ENCODE assay signal across 22 mouse cellular contexts in the genomic region with DNA sequence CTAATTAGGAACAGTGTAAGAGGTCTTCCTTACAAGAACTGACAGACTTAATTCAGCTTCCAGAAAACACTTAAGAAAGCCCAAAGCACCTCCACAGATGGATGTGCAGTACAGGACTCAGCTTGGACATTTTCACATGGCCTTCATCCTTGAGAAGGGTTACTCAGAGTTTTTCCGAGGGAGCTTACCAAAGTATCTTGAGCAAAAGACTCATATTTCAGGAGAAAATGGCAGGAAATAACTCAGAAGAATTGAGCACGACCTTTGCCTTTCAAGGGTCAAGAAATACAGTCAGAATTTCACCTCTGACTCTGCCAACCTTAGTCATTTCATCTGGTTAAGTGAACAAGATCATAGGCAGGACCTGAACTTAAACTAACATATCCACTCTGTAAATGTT.
DNase-seq lines count a peak whose midpoint lies in the region; ATAC-seq and TF ChIP-seq lines count a peak whose summit lies in the region.
"Had no signal": no experiment of that assay in that cellular context is flagged by ENCODE, and none has a peak within 500 bp of the region (broad histone marks: within the 10 kb centered on the region; RNA-seq: fewer than 3 reads in every experiment).

No protein-coding gene starts in this region.

- H3K9me3 ChIP-seq in hindbrain, embryonic 10.5 days, result no peaks in the 10 kb centered on the region
- H3K9me3 ChIP-seq in hindbrain, postnatal 0 days (ENCODE audit: low read length), result no peaks in the 10 kb centered on the region
- no peaks in the 10 kb centered on the region for H3K9me3 ChIP-seq in embryonic facial prominence, embryonic 12.5 days
- H3K9me3 ChIP-seq in liver, embryonic 12.5 days (replicated peaks), result no peaks in the 10 kb centered on the region
- H3K9me3 ChIP-seq: forebrain, embryonic 13.5 days; G1E; heart, embryonic 13.5 days; hindbrain, embryonic 12.5 days had no signal

- 40% methylated on average over 2 of the region's 2 CpGs for WGBS in hindbrain, embryonic 10.5 days
- WGBS in hindbrain, postnatal 0 days, result 54% methylated on average over 2 of the region's 2 CpGs
- 13% methylated on average over 2 of the region's 2 CpGs for WGBS in embryonic facial prominence, embryonic 12.5 days
- WGBS in liver, embryonic 12.5 days (ENCODE audit: insufficient replicate concordance), result 31% methylated on average over 2 of the region's 2 CpGs

- no peaks in the 10 kb centered on the region for H3K36me3 ChIP-seq in hindbrain, embryonic 10.5 days
- H3K36me3 ChIP-seq in hindbrain, postnatal 0 days (ENCODE audit: insufficient read depth, low read length), result no peaks in the 10 kb centered on the region
- H3K36me3 ChIP-seq in embryonic facial prominence, embryonic 12.5 days, result no peaks in the 10 kb centered on the region
- no peaks in the 10 kb centered on the region for H3K36me3 ChIP-seq in liver, embryonic 12.5 days
- H3K36me3 ChIP-seq: G1E; heart, embryonic 13.5 days; hindbrain, embryonic 12.5 days had no signal

- no peak overlapping the region for H3K9ac ChIP-seq in hindbrain, postnatal 0 days (replicated peaks; ENCODE audit: low read length)
- H3K9ac ChIP-seq in embryonic facial prominence, embryonic 12.5 days, result no peak overlapping the region
- H3K9ac ChIP-seq in liver, embryonic 12.5 days, result no peak overlapping the region
- H3K9ac ChIP-seq: forebrain, embryonic 13.5 days; forebrain, postnatal 0 days; heart, embryonic 13.5 days; hindbrain, embryonic 12.5 days had no signal

- TF ChIP-seq CTCF in hindbrain, postnatal 0 days (IDR thresholded peaks at IDR 0.05; ENCODE audit: low read depth), result no peak

- no peak overlapping the region for H3K27ac ChIP-seq in hindbrain, embryonic 10.5 days
- H3K27ac ChIP-seq in hindbrain, postnatal 0 days, result no peak overlapping the region
- H3K27ac ChIP-seq in embryonic facial prominence, embryonic 12.5 days, result 0 out of 2 replicates have a peak overlapping the region, but pooled peaks have one; percentile 11
- no peak overlapping the region for H3K27ac ChIP-seq in liver, embryonic 12.5 days
- H3K27ac ChIP-seq: forebrain, embryonic 13.5 days; heart, embryonic 13.5 days; hindbrain, embryonic 12.5 days had no signal

- H3K4me2 ChIP-seq in hindbrain, postnatal 0 days (ENCODE audit: low read depth, low read length), result no peak overlapping the region
- H3K4me2 ChIP-seq in embryonic facial prominence, embryonic 12.5 days (replicated peaks), result no peak overlapping the region
- no peak overlapping the region for H3K4me2 ChIP-seq in liver, embryonic 12.5 days
- H3K4me2 ChIP-seq: forebrain, embryonic 13.5 days; heart, embryonic 13.5 days; hindbrain, embryonic 12.5 days had no signal

- DNase-seq in hindbrain, embryonic 10.5 days (ENCODE audit: low spot score), result peak; percentile 14
- no peak for DNase-seq in hindbrain, postnatal 0 days (ENCODE audit: low spot score)
- peak; percentile 56 for DNase-seq in embryo, embryonic 11 days
- no peak for DNase-seq in lung, postnatal 25 days (ENCODE audit: low spot score)
- DNase-seq: adrenal gland, adult 8-10 months; adrenal gland, postnatal 36 days; B cell, adult 2 months; cerebellum, adult 11 months; cerebellum, adult 8-10 months; cerebellum, postnatal 14 days; forebrain, postnatal 0 days; gastrocnemius, postnatal 36 days; heart, postnatal 36 days had no signal

- no peak overlapping the region for H3K4me3 ChIP-seq in hindbrain, embryonic 10.5 days
- no peak overlapping the region for H3K4me3 ChIP-seq in hindbrain, postnatal 0 days (ENCODE audit: low read length)
- H3K4me3 ChIP-seq in embryonic facial prominence, embryonic 12.5 days, result no peak overlapping the region
- H3K4me3 ChIP-seq in liver, embryonic 12.5 days, result no peak overlapping the region
- H3K4me3 ChIP-seq: forebrain, embryonic 13.5 days; heart, embryonic 13.5 days; hindbrain, embryonic 12.5 days had no signal

- no peak for ATAC-seq in hindbrain, postnatal 0 days
- ATAC-seq in embryonic facial prominence, embryonic 12.5 days (ENCODE audit: insufficient number of reproducible peaks, insufficient read depth, low FRiP score, low TSS enrichment), result no peak
- no peak for ATAC-seq in megakaryocyte progenitor cell, adult 5-6 weeks (replicated peaks; ENCODE audit: poor library complexity)
- no peak for ATAC-seq in liver, embryonic 12.5 days
- ATAC-seq: CD4-positive, CD25-positive, alpha-beta regulatory T cell, adult 4 months; forebrain, embryonic 13.5 days; forebrain, postnatal 0 days; hindbrain, embryonic 16.5 days had no signal

- H3K27me3 ChIP-seq in hindbrain, embryonic 10.5 days (ENCODE audit: insufficient read depth, poor library complexity, severe bottlenecking), result no peaks in the 10 kb centered on the region
- H3K27me3 ChIP-seq in hindbrain, postnatal 0 days (ENCODE audit: insufficient read depth, low read length), result no peaks in the 10 kb centered on the region
- no peaks in the 10 kb centered on the region for H3K27me3 ChIP-seq in embryonic facial prominence, embryonic 12.5 days
- H3K27me3 ChIP-seq in liver, embryonic 12.5 days (replicated peaks), result no peaks in the 10 kb centered on the region
- H3K27me3 ChIP-seq: forebrain, embryonic 13.5 days; heart, embryonic 13.5 days; hindbrain, embryonic 12.5 days had no signal

- peaks cover 9% of the 10 kb centered on the region for H3K4me1 ChIP-seq in hindbrain, embryonic 10.5 days (replicated peaks)
- no peaks in the 10 kb centered on the region for H3K4me1 ChIP-seq in hindbrain, postnatal 0 days (ENCODE audit: insufficient read depth, low read length)
- H3K4me1 ChIP-seq in embryonic facial prominence, embryonic 12.5 days, result peaks cover 13% of the 10 kb centered on the region
- no peaks in the 10 kb centered on the region for H3K4me1 ChIP-seq in liver, embryonic 12.5 days
- H3K4me1 ChIP-seq: forebrain, embryonic 13.5 days; heart, embryonic 13.5 days; hindbrain, embryonic 12.5 days had no signal

Comparison
In these comparisons a context has a peak if more than half of its experiments do, and no peak if none do; other contexts are left out.
1. DNase-seq: peak in hindbrain, embryonic 10.5 days (single experiment) and embryo, embryonic 11 days (single experiment); none in hindbrain, postnatal 0 days (single experiment) and lung, postnatal 25 days (single experiment).